Mouse (Mus musculus) erythroblast, embryonic 14.5 days (primary cell): ENCODE results near the gene Lrba. TPM values are rescaled to one million over a fixed set of nuclear protein-coding genes. Genes with fewer than 3 reads are reported as not detected.

Source experiments
- H3K27me3 ChIP-seq: 2 replicates; pipeline ENCODE4 v1.6.1; 2012; ENCODE audit warnings: inconsistent platforms; ENCODE audit not compliant: control insufficient read depth
- H3K36me3 ChIP-seq: 2 replicates; pipeline ENCODE4 v1.6.1; 2012; ENCODE audit warnings: mild to moderate bottlenecking, inconsistent platforms; ENCODE audit not compliant: control insufficient read depth
- H3K4me1 ChIP-seq: 2 replicates; pipeline ENCODE4 v1.6.1; 2012; ENCODE audit warnings: inconsistent platforms; ENCODE audit not compliant: control insufficient read depth
- H3K4me3 ChIP-seq: replicated peaks from 2 replicates; pipeline ENCODE3; 2012; ENCODE audit warnings: moderate library complexity, mild to moderate bottlenecking, inconsistent platforms
- H3K9me3 ChIP-seq: 2 replicates; pipeline ENCODE4 v1.6.1; 2012; ENCODE audit warnings: low read length, inconsistent platforms, mixed read lengths; ENCODE audit not compliant: control insufficient read depth
- GATA1 ChIP-seq: IDR thresholded peaks from 2 replicates; pipeline ENCODE4 v1.6.1; 2012; ENCODE audit warnings: low read length, inconsistent platforms, mixed read lengths
- TAL1 ChIP-seq: IDR thresholded peaks from 3 replicates; pipeline ENCODE4 v1.6.1; 2012; ENCODE audit warnings: low read length, inconsistent platforms, mixed read lengths
- polyA plus RNA-seq: library from polyadenylated mRNA; stranded (reverse); fragments of >175 nt; gene quantifications from 2 replicates; pipeline ENCODE4 v1.2.3, GENCODE M21; 2012

Lrba gene
- polyA plus RNA-seq, 1 experiment, result 2.3 TPM

DNA sequence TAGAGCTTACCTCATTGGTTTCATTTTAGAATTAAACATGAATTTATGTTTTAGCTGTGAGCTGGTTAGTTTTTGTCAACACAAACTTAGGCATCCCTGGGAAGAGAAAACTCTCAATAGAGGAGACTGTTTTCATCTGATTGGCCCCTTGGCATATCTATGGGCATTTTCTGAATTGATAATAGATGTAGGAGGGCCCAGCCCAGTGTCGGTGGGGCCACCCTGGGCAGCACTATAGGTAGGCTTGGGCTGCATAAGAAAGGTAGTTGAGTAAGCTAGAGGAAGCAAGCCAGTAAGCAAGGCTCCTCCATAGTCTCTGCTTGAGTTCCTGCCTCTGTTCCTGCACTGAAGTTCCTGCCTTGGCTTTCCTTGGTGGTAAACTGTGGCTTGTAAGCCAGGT, 26.7 kb downstream of the Lrba start:
- TF ChIP-seq GATA1 (peak; percentile 54), TAL1 (no peak)
- peak overlapping the region; percentile 66 for H3K4me3 ChIP-seq
- no peaks in the 10 kb centered on the region for H3K9me3 ChIP-seq
- H3K36me3 ChIP-seq, result no peaks in the 10 kb centered on the region; the same call in 1 of the 2 replicates
- H3K4me1 ChIP-seq, result peaks cover 64% of the 10 kb centered on the region
- H3K27me3 ChIP-seq, result no peaks in the 10 kb centered on the region

DNA sequence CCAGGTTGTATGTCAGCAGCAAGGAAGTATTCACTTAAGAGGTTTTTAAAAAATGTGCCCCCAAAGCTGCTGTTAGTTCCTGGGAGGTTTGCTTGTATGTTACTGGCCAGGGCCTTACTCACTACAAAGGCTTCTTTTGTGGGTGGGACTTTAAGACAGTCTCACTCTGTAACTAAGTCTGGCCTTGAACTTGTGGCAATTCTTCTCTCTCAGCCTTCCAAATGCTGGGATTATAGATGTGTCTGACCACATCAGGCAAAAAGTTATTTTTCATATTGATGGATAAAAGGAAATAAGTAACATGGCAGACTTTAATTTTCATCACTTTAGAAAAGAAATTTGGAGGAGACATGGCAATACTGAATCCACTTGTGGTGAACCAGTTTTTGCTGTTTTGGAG, 28.1 kb downstream of the Lrba start:
- H3K4me3 ChIP-seq, result peak overlapping the region; percentile 43
- no peaks in the 10 kb centered on the region; the same call in 1 of the 2 replicates for H3K36me3 ChIP-seq
- H3K4me1 ChIP-seq, result peaks cover 60% of the 10 kb centered on the region
- TF ChIP-seq GATA1 (no peak), TAL1 (no peak)
- H3K27me3 ChIP-seq, result no peaks in the 10 kb centered on the region
- H3K9me3 ChIP-seq, result no peaks in the 10 kb centered on the region

DNA sequence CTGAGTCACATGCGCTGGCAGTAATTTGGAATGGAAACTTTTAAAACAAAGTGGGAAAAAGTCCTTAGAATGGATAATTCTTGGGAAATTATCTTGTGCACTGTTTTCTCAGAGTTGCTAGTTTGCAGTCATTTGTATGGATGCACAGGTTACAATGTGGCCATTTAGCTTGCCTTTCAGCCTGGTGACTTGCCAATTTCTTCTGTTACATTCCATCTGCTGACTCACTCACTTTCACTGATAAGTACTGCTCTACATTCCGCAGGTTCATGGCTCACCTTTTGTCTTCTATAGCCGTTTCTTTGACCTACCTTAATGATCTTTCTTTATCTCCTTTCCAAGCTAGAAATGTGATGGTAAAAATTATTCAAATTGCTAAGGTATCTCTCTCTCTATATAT, 28.6 kb downstream of the Lrba start:
- Histone ChIP-seq H3K36me3 (no peaks in the 10 kb centered on the region; the same call in 1 of the 2 replicates), H3K4me1 (peaks cover 57% of the 10 kb centered on the region), H3K9me3 (no peaks in the 10 kb centered on the region), H3K27me3 (no peaks in the 10 kb centered on the region), H3K4me3 (peak overlapping the region; percentile 43)
- TF ChIP-seq GATA1 (no peak), TAL1 (no peak)

DNA sequence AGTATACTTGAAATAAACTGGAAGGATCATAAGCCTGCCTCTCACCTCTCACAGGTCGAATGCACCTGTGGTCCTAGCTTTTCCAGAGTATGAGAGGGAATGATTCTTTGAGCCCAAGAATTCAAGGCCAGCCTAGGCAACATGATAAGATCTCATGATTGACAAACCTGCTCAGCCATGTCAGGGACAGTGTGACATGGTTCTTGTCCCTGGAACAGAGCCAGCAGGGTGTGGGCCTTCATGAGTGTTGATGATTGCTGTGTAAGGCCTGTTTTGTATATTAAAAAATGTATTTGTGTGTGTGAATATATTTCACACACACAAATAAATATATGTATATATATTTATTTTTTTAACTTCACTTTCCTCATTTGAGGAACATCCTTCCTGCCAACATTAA, 29.3 kb downstream of the Lrba start:
- Histone ChIP-seq H3K27me3 (no peaks in the 10 kb centered on the region), H3K36me3 (no peaks in the 10 kb centered on the region; the same call in 1 of the 2 replicates), H3K9me3 (no peaks in the 10 kb centered on the region), H3K4me1 (peaks cover 50% of the 10 kb centered on the region), H3K4me3 (no peak overlapping the region)
- TF ChIP-seq TAL1 (no peak), GATA1 (no peak)

DNA sequence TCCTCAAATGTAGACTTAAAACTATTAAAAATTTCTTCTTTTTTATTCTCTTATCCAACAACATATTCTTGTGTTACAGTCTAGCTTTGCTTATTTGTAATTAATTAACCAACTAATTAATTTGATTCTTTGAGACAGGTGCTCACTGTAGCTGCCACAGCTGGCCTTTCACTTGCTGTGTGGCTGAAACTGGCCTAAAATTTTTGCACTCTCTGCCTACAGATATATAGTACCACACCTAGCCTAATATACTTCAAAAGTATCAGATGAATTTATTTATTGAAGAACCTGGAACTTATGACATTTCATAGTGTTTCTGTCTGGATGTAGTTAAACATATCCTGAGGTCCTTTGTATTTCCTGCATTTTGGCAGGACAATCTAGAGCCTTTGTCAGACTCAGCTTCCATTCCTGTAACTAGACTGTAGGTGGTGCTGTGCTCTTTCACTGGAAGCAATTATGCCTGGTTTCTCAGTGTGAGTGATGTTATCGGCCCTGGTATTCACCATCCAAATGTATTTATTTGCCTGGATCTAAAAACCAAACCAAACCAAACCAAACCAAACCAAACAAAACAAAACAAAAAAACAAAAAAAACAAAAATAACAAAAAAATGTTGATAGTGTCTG, 43.7 kb downstream of the Lrba start:
- Histone ChIP-seq H3K27me3 (no peaks in the 10 kb centered on the region), H3K4me1 (peaks cover 2% of the 10 kb centered on the region; the same call in 1 of the 2 replicates), H3K36me3 (peaks cover 3% of the 10 kb centered on the region), H3K9me3 (no peaks in the 10 kb centered on the region), H3K4me3 (no peak overlapping the region)
- no peak for TF ChIP-seq GATA1
- no peak for TF ChIP-seq TAL1

DNA sequence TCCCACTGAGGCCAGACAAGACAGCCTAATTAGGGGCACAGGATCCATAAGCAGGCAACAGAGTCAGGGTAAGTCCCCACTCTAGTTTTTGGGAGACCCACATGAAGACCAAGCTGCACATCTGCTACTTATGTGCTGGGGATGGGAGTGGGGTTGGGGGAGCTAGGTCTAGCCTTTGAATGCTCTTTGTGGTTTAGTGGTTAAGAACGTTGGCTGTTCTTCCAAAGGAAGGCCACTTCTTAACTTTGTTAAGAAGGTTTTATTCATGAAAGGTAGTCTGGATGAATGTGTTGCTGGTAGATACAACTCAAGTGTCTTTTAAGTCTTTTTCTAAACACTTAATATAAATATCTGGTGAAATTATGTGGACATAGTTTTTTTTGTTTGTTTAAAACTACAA, 51.2 kb downstream of the Lrba start:
- H3K4me1 ChIP-seq, result peaks cover 4% of the 10 kb centered on the region; the same call in 1 of the 2 replicates
- peaks cover 2% of the 10 kb centered on the region; the same call in 1 of the 2 replicates for H3K36me3 ChIP-seq
- no peak overlapping the region for H3K4me3 ChIP-seq
- no peak for TF ChIP-seq GATA1
- TF ChIP-seq TAL1, result no peak
- H3K27me3 ChIP-seq, result no peaks in the 10 kb centered on the region
- no peaks in the 10 kb centered on the region for H3K9me3 ChIP-seq

DNA sequence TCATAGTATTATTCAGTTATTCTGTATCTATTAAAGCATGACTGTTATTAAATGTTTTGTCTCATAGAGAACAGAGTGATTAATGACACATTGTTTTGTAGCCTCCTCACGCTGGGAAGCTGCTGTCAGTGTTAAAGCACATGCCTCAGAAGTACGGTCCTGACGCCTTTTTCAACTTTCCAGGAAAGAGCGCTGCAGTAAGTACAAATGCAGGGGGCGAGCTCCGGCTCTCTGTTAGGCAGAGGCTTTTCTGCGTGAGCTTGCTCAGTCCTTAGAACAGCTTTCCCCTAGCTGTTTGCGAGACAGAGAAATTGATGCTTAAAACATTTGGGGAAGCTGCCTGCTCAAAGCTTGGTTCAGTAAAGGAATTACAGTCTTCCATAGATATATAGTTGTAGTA, 66.8 kb downstream of the Lrba start:
- Histone ChIP-seq H3K9me3 (no peaks in the 10 kb centered on the region), H3K4me3 (no peak overlapping the region), H3K27me3 (no peaks in the 10 kb centered on the region), H3K4me1 (peaks cover 2% of the 10 kb centered on the region), H3K36me3 (peaks cover 29% of the 10 kb centered on the region)
- TF ChIP-seq GATA1 (no peak), TAL1 (no peak)

DNA sequence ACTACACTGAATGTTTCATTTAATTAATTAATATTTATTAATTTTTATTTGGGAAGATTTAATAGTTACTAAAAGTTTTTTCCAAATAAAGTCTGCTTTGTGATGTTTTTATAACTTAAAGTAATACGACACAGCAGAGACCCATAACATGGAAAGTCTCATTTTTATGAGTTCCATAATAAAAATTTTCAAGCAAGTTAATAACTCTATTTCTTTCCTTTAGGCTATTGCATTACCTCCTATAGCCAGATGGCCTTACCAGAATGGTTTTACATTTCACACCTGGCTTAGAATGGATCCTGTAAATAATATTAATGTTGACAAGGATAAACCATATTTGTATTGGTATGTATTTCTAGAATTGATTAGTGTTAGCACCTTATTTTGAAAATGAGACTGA, 70.4 kb downstream of the Lrba start:
- TF ChIP-seq TAL1 (no peak), GATA1 (no peak)
- H3K4me1 ChIP-seq, result no peaks in the 10 kb centered on the region
- H3K4me3 ChIP-seq, result no peak overlapping the region
- H3K9me3 ChIP-seq, result no peaks in the 10 kb centered on the region
- H3K27me3 ChIP-seq, result no peaks in the 10 kb centered on the region
- H3K36me3 ChIP-seq, result peaks cover 40% of the 10 kb centered on the region

DNA sequence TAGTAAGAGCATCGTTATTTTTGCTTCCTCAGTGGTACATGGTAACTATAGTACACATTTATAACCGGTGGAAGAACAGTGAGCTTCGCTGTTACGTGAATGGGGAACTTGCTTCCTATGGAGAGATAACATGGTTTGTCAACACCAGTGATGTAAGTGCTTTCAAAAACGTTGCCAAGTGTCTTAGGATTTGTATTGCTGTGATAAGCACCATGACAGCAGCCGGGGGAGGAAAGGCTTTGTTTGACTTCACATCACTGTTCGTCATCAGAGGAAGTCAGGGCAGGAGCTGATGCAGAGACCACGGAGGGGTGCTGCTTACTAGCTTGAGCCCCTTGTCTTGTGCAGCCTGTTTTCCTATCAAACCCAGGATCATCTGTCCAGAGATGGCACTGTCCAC, 71.7 kb downstream of the Lrba start:
- TF ChIP-seq TAL1 (no peak), GATA1 (no peak)
- no peak overlapping the region for H3K4me3 ChIP-seq

DNA sequence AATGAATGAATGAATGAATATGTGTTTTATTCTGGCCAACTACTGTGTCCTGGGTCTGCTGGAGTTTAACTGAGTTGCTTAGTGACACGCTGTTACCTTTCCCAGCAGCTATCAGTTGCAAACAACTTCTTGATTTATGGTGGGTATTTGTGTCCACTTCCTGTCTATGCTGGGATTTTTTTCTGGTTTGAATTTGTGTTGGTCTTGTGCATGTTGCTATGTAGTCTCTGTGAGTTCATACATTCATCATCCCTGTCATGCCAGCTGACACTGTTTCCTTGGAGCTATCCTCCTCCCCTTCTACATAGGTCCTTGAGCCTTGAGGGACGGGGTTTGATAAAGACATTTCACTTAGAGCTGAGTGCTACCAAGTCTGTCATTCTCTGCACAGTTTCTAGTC, 84.4 kb downstream of the Lrba start:
- TF ChIP-seq TAL1 (no peak), GATA1 (no peak)
- Histone ChIP-seq H3K4me1 (no peaks in the 10 kb centered on the region), H3K36me3 (peaks cover 54% of the 10 kb centered on the region), H3K27me3 (no peaks in the 10 kb centered on the region), H3K9me3 (no peaks in the 10 kb centered on the region), H3K4me3 (no peak overlapping the region)

More for the DNA sequence above, 71.7 kb downstream of the Lrba start:
- Histone ChIP-seq H3K9me3 (no peaks in the 10 kb centered on the region), H3K27me3 (no peaks in the 10 kb centered on the region), H3K4me1 (no peaks in the 10 kb centered on the region), H3K36me3 (peaks cover 48% of the 10 kb centered on the region)
